Mouse (Mus musculus) erythroblast, adult 5-6 weeks (primary cell): ENCODE data around the gene Col20a1. TPM values are rescaled to one million over a fixed set of nuclear protein-coding genes. Genes with fewer than 3 reads are reported as not detected.

ENCODE experiments used
- ATAC-seq: replicated peaks from 2 replicates; pipeline ENCODE4 v1.8.0; 2016; ENCODE audit warnings: moderate number of reproducible peaks, mild to moderate bottlenecking, moderate TSS enrichment, inconsistent platforms; ENCODE audit not compliant: poor library complexity, low FRiP score, severe bottlenecking
- total RNA-seq, 2 experiments: library from RNA; stranded (forward) in 1 of 2; stranded (reverse) in 1 of 2; fragments of 150-400 nt in 1 of 2; fragments of 200-764, 138-1000 nt in 1 of 2; gene quantifications; 2 replicates each; pipeline versions ENCODE4 v1.2.3 to v1.2.4; 2015 to 2017; ENCODE audit warnings: low replicate concordance in 2 of 2

Gene Col20a1
- total RNA-seq, 2 experiments from 2014 or later = 0.26 TPM; not detected in 1

GRCm38 (mm10) chr2:180988948-180989347 is 2.6 kb downstream of the Col20a1 start:
- ATAC-seq = no peak

DNA sequence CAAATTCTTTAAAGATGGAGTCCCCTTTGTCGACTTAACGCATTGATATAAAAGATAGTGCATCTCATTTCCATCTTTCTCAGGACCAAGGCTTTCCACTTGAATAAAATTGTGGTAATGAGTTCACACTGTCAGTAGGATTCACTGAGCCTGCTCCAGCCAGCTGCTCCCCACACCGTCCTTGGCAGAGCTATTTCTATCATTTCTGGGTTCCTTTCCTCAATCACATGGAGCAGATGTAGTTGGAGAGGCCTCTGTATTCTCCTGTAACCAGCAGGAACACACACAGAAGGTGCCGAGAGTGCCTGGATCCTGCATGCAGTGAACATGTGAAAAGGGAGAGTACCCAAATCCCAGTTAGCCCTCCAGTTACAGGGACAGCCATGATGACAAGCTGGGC is 4.0 kb downstream of the Col20a1 start:
- ATAC-seq = no peak

DNA sequence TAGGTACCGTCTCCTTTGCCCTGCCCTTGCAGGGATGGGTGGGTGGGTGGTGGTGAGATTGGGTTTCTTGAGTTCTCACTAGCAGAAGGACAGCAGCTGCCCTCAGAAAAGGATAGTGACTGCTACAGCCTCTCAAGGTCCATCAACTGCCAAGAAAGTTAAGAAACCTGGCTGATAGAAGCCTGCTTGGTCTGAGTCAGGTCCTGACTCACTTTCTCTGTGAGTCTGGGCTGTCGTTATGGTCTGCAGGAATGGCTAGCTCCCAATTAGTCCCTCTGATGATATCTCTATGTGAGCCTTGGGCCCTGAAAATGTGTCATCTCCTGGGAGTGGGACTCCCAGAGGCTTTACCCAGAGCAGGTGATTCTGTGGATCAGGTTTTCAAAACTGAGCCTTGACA is 8.0 kb downstream of the Col20a1 start:
- no peak for ATAC-seq

GRCm38 (mm10) chr2:180995457-180995856 is 9.1 kb downstream of the Col20a1 start:
- no peak for ATAC-seq

GRCm38 (mm10) chr2:180996436-180996835 is 10.1 kb downstream of the Col20a1 start:
- peak; percentile 56; the same call in 1 of the 2 replicates for ATAC-seq

DNA sequence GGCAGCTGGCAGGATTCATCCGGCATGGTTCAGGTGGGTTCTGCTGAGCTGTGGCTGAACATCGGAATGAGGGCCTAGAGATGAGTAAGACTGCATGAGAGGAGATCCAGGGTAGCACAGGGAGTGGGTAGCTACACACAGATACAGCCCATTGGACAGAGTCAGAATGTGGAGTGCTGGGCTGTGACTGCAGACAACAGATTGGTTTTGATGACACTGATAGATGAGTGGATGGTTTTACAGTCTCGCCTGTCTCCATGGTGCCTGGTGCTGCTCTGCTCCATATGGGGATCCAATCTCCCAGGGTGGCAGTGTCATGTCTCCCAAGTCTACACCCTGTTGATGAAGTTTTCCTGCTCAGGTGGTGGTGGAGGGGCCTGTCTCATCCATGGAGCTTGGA is 10.6 kb downstream of the Col20a1 start:
- peak; percentile 37; the same call in 1 of the 2 replicates for ATAC-seq

DNA sequence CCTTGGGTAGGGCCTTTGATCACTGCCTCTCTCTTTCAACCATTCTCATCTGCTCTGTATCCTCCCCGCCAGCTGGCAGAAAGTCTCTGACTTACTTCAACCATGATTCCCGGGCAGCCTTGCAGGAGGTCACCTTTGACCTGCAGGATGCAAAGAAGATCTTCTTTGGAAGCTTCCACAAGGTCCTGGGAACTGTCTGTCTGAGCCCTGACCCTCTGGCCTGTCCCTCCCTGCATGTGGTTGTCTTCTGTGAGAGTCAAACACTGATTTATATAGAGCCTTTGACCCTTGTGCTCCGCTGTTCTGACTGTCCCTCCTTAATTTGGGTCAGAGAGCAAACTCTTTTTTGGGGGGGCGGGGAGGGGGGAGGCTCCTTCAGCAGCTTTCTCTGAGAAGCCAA is 20.7 kb downstream of the Col20a1 start:
- no peak for ATAC-seq

DNA sequence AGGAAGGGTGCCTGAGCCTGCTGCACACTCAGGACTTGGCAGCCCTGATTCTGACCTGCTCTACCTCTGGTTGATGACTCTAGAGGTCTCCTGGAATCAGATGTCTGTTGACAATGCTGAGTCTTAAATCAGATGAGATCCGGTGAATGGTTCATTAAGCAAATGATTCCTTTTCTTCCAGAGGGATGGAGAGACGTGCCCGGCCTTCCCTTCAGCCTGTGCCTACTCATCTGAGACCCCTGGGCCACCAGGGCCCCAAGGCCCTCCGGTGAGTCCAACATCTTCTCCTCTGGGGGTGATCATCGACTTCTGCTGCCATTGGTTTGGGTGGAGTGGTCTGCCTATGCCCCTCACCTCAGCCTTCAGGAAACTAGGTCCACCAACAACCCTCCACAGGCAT is 22.0 kb downstream of the Col20a1 start:
- ATAC-seq = no peak

DNA sequence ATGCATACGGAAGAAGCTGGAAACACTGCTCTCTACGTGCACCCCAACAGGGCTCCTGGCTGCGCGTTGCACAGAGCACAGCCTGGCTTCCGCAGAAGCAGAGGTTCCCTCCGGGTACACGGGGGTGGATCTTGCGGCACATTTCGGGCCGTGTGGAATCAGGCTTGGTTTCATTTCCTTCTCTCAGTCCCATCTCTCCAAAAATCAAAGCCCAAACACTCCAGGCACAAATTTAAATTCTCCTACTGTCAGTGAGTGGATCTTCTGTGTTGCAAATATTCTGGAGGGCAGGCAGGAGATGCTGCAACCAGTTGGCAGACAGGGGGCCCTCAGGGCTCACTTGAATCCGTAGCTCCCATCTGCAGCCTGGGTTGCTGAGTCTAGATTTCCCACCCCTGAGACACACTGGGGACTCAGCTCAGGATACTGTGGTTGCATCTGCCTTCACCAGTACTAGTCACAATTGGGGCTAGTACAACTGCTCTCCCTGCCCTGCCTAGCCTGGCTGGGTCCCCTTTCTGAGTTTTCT is 45.1 kb downstream of the Col20a1 start:
- ATAC-seq = no peak

DNA sequence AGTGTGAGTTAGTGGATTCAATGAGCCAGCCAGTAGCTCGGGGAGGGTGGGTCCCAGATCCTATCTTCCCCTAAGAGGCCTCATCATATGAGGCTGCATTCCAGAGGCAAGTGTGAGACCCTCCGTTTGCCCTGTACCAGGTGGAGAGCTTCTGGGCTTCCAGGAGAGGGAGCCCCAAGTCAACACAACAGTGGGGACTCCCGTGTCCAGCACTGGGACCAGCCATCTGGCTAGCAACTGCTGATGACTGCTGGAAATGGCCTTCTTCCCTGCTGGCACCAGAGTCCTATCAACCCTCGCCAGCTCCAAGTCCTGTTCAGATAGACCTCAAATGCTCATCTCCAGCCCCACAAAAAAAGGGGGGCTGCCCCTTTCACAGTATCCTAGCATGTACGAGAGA is 46.1 kb downstream of the Col20a1 start:
- ATAC-seq = no peak

DNA sequence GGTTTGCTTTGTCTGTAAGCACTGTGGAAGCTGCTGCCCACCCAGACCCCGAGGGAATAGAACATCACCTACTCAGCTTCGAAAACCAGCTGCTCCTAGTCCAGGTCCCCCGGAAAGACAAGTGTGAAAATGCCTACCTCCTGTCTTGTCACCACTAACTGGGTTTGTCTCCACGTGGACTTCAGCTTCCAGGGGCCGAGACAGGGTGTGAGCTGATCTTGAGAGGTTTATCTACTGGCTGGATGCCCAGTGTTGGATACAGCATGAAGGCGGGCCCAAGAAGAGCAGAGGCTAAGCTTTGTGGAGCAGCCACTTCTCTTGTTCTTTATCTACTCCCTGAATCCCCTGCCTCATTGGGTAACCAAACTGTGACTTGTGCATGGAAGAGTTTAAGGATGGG is 47.0 kb downstream of the Col20a1 start:
- ATAC-seq = no peak

GRCm38 (mm10) chr2:181035186-181035585 is 48.9 kb downstream of the Col20a1 start:
- ATAC-seq = no peak

GRCm38 (mm10) chr2:181036561-181036960 is 50.2 kb downstream of the Col20a1 start:
- no peak for ATAC-seq

DNA sequence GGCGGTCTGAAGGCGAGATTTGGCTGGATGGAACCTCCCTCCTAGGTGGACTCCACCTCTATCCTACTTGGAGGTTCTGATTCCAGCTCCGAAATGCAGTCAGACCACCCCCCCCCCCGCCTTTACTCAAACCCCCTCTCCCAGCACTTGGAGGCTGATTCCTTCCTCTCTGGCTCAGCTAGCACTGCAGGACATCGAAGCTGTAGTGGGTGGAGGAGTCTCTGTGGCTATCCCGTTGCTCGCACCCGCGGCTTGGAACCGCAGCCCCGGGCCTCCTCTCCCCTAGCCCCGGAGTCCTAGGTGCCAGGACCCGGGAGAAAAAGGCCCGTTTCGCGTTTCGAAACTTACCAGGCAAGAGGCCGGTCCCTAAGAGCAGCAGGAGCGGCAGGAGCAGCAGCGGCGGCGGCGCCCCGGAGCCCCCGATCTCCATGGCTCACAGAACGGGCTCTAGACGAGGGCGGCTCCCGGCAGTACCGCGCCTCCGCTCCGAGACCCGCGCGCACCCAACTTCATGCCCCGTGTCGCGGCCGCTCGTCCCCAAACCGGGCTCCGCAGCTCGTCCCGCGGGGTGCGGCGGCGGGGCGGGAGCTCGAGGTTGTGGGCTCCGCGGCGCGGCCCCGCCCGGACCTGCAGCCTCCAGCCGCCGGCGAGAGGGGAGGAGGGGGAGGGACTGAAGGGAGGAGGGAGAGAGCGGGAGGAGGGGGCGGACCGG is 52.5 kb downstream of the Col20a1 start:
- no peak for ATAC-seq

GRCm38 (mm10) chr2:181039356-181039680 is 53.0 kb downstream of the Col20a1 start:
- ATAC-seq = no peak

- ATAC-seq = no peak
These were observed 55.6 kb downstream of the Col20a1 start for GRCm38 (mm10) chr2:181041941-181042340.

GRCm38 (mm10) chr2:181042376-181042775 is 56.0 kb downstream of the Col20a1 start:
- ATAC-seq = no peak

- ATAC-seq = no peak
These were observed 57.1 kb downstream of the Col20a1 start, which contains the start of gene Chrna4 for GRCm38 (mm10) chr2:181043437-181043836. Chrna4 (minus strand) TSS chr2:181043546.

DNA sequence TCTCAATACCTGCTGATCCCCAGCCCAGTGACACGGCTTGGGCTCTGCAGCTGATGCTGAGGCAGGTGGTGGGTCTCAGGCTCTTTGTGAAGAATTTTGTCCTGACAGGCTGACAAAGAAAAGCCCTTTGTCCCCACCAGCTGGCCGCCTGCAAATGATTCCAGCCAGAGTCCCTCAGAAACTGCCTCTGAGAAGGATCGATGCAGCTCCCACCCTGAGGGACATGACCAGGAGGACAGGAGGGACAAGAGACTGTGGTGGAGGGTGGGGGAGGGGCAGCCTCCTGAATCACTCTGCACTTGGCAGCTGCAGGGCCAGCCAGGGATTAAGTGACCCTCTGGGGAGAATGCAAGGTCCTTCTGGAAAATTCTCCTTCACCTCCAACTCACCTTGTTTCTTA is 57.7 kb downstream of the Col20a1 start:
- ATAC-seq = no peak

GRCm38 (mm10) chr2:181048252-181048945 is 62.1 kb downstream of the Col20a1 start:
- ATAC-seq = no peak

DNA sequence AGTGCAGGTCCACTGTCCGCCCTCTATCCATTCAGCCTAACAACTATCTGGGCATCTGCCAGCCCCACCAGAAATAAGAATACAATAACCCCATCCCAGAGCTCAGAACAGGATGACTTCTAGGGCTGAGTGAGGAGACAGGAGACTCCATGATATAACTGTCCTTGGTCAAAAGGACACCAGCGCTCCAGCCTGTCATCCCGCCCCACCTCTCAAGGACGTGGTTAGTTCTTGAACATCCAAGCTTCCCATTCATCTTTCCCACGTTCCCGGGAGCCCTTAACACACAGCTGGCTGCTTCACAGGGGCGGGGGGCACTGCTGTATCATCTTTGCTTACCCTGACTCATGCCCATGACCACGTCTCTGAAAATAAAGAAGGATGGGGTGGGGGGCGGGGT is 62.7 kb downstream of the Col20a1 start:
- ATAC-seq = no peak
